ENCODE assay signal across 26 mouse cellular contexts in genomic region chr3:109155926-109156669, GRCm38 (mm10). TPM values are rescaled to one million over a fixed set of nuclear protein-coding genes. Genes with fewer than 3 reads are reported as not detected.
DNase-seq lines count a peak whose midpoint lies in the region; TF ChIP-seq lines count a peak whose summit lies in the region.
"Had no signal": no experiment of that assay in that cellular context is flagged by ENCODE, and none has a peak within 500 bp of the region (broad histone marks: within the 10 kb centered on the region; RNA-seq: fewer than 3 reads in every experiment).

No protein-coding gene starts in this region.

- H3K79me2 ChIP-seq in C2C12 (ENCODE audit: control insufficient read depth, insufficient read depth) = peaks cover 67% of the 10 kb centered on the region
- no peaks in the 10 kb centered on the region for H3K79me2 ChIP-seq in heart, adult 2 months (replicated peaks; ENCODE audit: control insufficient read depth, insufficient read depth, low read length)

- peak; percentile 61 for DNase-seq in 3134 (ENCODE audit: extremely low read depth, insufficient read length, low spot score)
- peak; percentile 73 for DNase-seq in large intestine, adult 2 months (ENCODE audit: low read depth, low spot score)
- no peak for DNase-seq in heart, adult 2 months
- DNase-seq in heart, adult 18-20 months = no peak
- DNase-seq in cerebellum, adult 9-10 months = no peak
- DNase-seq: adrenal gland, adult 8-10 months; cerebellum, adult 11-12 months; cerebellum, postnatal 14 days; gastrocnemius, adult 2 months; heart, postnatal 4 days; kidney, adult 11 months; lung, adult 18-20 months; lung, postnatal 14 days; midbrain, embryonic 14.5 days; right cerebral cortex, postnatal 25 days; thymus, postnatal 25 days had no signal

- intact Hi-C loops in heart, adult 2 months (cut with DNase I) = no loop called here

- no peak for TF ChIP-seq EP300 in heart, adult 2 months (IDR thresholded peaks at IDR 0.05; ENCODE audit: insufficient read depth, low read depth, low read length)

- no peak overlapping the region for H3K4me3 ChIP-seq in C2C12 (ENCODE audit: insufficient read depth, poor library complexity, severe bottlenecking)
- H3K4me3 ChIP-seq in embryonic fibroblast, embryonic 13.5 days (ENCODE audit: insufficient read depth, low read length) = no peak overlapping the region
- H3K4me3 ChIP-seq in heart, adult 2 months = no peak overlapping the region
- H3K4me3 ChIP-seq: forebrain, embryonic 13.5 days; gastrocnemius, adult 2 months; heart, embryonic 15.5 days; hindbrain, embryonic 15.5 days; kidney, embryonic 15.5 days; limb, embryonic 12.5 days; megakaryocyte, embryonic 14.5 days; neural tube, embryonic 12.5 days; stomach, embryonic 15.5 days had no signal

- 12% methylated on average over 4 of the region's 4 CpGs for WGBS in large intestine, adult 2 months
- WGBS in heart, adult 2 months = 55% methylated on average over 4 of the region's 4 CpGs

- peak overlapping the region; percentile 86 for H3K27ac ChIP-seq in embryonic fibroblast, embryonic 13.5 days (ENCODE audit: insufficient read depth, low read length)
- H3K27ac ChIP-seq in heart, adult 2 months = no peak overlapping the region
- H3K27ac ChIP-seq: forebrain, embryonic 13.5 days; gastrocnemius, adult 2 months; heart, embryonic 15.5 days; hindbrain, embryonic 15.5 days; kidney, embryonic 15.5 days; limb, embryonic 12.5 days; neural tube, embryonic 12.5 days; stomach, embryonic 15.5 days had no signal

- H3K79me3 ChIP-seq in C2C12 (ENCODE audit: low read depth) = peaks cover 36% of the 10 kb centered on the region

- H3K4me1 ChIP-seq in embryonic fibroblast, embryonic 13.5 days (ENCODE audit: control insufficient read depth, insufficient read depth, low read length) = peaks cover 17% of the 10 kb centered on the region
- no peaks in the 10 kb centered on the region for H3K4me1 ChIP-seq in heart, adult 2 months (ENCODE audit: control insufficient read depth, insufficient read depth, low read length)
- H3K4me1 ChIP-seq: forebrain, embryonic 13.5 days; heart, embryonic 15.5 days; hindbrain, embryonic 15.5 days; kidney, embryonic 15.5 days; neural tube, embryonic 12.5 days; stomach, embryonic 15.5 days had no signal

- no peaks in the 10 kb centered on the region for H3K27me3 ChIP-seq in C2C12 (ENCODE audit: control insufficient read depth, insufficient read depth, insufficient read length)
- no peaks in the 10 kb centered on the region for H3K27me3 ChIP-seq in heart, adult 2 months (ENCODE audit: control insufficient read depth, insufficient read depth, low read length)
- H3K27me3 ChIP-seq: forebrain, embryonic 13.5 days; heart, embryonic 15.5 days; hindbrain, embryonic 15.5 days; kidney, embryonic 15.5 days; limb, embryonic 12.5 days; megakaryocyte, embryonic 14.5 days; neural tube, embryonic 12.5 days; stomach, embryonic 15.5 days had no signal

- TF ChIP-seq POLR2A in embryonic fibroblast, embryonic 13.5 days (IDR thresholded peaks at IDR 0.05; ENCODE audit: low read depth, low read length) = no peak
- TF ChIP-seq POLR2A in heart, adult 2 months (IDR thresholded peaks at IDR 0.05; ENCODE audit: insufficient read depth, low read depth, low read length) = no peak

- no peak overlapping the region for H3ac ChIP-seq in C2C12 (ENCODE audit: control insufficient read depth, insufficient read length, low read depth)

- no peak for TF ChIP-seq CTCF in C2C12 (IDR thresholded peaks at IDR 0.05; ENCODE audit: control insufficient read depth, insufficient read depth, insufficient read length)
- no peak for TF ChIP-seq CTCF in embryonic fibroblast, embryonic 13.5 days (IDR thresholded peaks at IDR 0.05; ENCODE audit: borderline replicate concordance, insufficient read depth, low read length)
- no peak for TF ChIP-seq CTCF in heart, adult 2 months (IDR thresholded peaks at IDR 0.05)

- H3K36me3 ChIP-seq in C2C12 (ENCODE audit: control insufficient read depth, insufficient read depth) = peaks cover 79% of the 10 kb centered on the region
- H3K36me3 ChIP-seq in heart, adult 2 months (ENCODE audit: control insufficient read depth, insufficient read depth, low read length) = no peaks in the 10 kb centered on the region; the same call in 1 of the 2 replicates
- H3K36me3 ChIP-seq: hindbrain, embryonic 15.5 days; neural tube, embryonic 12.5 days had no signal

- H3K9ac ChIP-seq in heart, adult 2 months (ENCODE audit: low read depth, low read length) = no peak overlapping the region
- H3K9ac ChIP-seq: forebrain, embryonic 13.5 days; heart, embryonic 15.5 days; hindbrain, embryonic 15.5 days; kidney, embryonic 15.5 days; limb, embryonic 12.5 days; neural tube, embryonic 12.5 days; stomach, embryonic 15.5 days had no signal

TF ChIP-seq in C2C12, 6 proteins besides CTCF, POLR2A, EP300 and RAD21:
- TF ChIP-seq MAX (IDR thresholded peaks at IDR 0.05) (peak; percentile 20), MYOG (IDR thresholded peaks at IDR 0.05; ENCODE audit: control insufficient read depth, extremely low read depth, insufficient read length) (no peak), CEBPB (IDR thresholded peaks at IDR 0.05; ENCODE audit: low read depth) (peak; percentile 71), FOSL1 (IDR thresholded peaks at IDR 0.05; ENCODE audit: insufficient read depth, low read length, poor library complexity, severe bottlenecking) (peak; percentile 84)

RNA-seq across cellular contexts. Expression of gene Slc25a24, which starts 33.1 kb away (rescaled TPM):
- 32.6 TPM for polyA plus RNA-seq in C2C12 (2012; fragmentation: generic; extraction: Trizol)
- polyA plus RNA-seq in embryonic fibroblast, embryonic 13.5 days (2011; ENCODE audit: insufficient read length, low read depth, missing spikeins) = 58.7 and 72.0 TPM in 2 replicates
- 32.6 and 55.8 TPM in 2 replicates for polyA plus RNA-seq in large intestine, adult 2 months (2012; rRNA removed)
- 1 to 10 TPM; 5.7 to 7.4 TPM for total RNA-seq in heart, adult 2 months (2021)
- 1.9 and 3.3 TPM in 2 replicates for polyA plus RNA-seq in heart, adult 2 months (2012; rRNA removed)
- total RNA-seq in heart, adult 18-20 months (2021) = 1 to 10 TPM; 6.0 to 7.4 TPM

Comparison
In these comparisons a context has a peak if more than half of its experiments do, and no peak if none do; other contexts are left out.
1. DNase-seq: peak in 3134 (single experiment) and large intestine, adult 2 months (single experiment); none in heart, adult 2 months (0 of 2), heart, adult 18-20 months (0 of 2) and cerebellum, adult 9-10 months (single experiment).